Mouse (Mus musculus): Measurements from ENCODE around the gene Runx2. TPM values are rescaled to one million over a fixed set of nuclear protein-coding genes. Genes with fewer than 3 reads are reported as not detected.

The Runx2 gene
- polyA plus RNA-seq (2015; fragmentation: Nextera tagmentation; extraction: Ambion mirVana), result 0.41 and 0.78 TPM in 2 replicates

- H3K9me3 ChIP-seq (ENCODE audit: control insufficient read depth, low read length), result no peaks in the 10 kb centered on the region
- ATAC-seq, result no peak
- no peaks in the 10 kb centered on the region for H3K27me3 ChIP-seq (replicated peaks; ENCODE audit: control insufficient read depth, insufficient read depth, low read length)
- WGBS, result 41% methylated on average over 3 of the region's 3 CpGs
- H3K4me2 ChIP-seq (ENCODE audit: low read length), result no peak within 1 kb of the TSS
- H3K4me1 ChIP-seq (replicated peaks; ENCODE audit: control insufficient read depth, insufficient read depth, low read length), result no peaks in the 10 kb centered on the region
- no peak within 1 kb of the TSS for H3K27ac ChIP-seq (ENCODE audit: low read length)
- H3K36me3 ChIP-seq (ENCODE audit: control insufficient read depth, insufficient read depth), result no peaks in the 10 kb centered on the region
- H3K9ac ChIP-seq (replicated peaks; ENCODE audit: low read depth, low read length), result no peak within 1 kb of the TSS
- no peak within 1 kb of the TSS for H3K4me3 ChIP-seq (replicated peaks; ENCODE audit: low read length)
Observed at GRCm38 (mm10) chr17:44814508-44815175, at the start of gene Runx2. Gene Runx2 (minus strand): TSS chr17:44814797.

DNA sequence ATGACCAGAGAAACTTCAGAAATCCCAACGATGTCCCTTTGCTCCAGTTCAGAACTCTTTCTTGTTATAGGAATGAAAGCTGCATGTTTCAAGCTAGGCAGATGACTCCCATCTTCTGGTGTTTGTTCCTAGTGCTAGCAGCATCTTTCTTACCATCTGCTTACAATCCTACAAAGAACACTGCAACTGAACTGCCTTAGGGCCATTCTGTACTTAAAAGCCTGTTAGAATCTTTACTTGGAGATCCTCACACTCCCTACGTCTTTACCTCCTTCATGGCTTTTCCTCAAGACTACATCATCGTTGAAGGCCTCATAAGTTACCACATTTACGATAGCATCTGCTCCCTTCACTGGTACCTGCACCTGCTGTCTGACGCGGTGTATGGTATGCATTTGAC is 48.6 kb upstream of the Runx2 start:
- no peak for ATAC-seq
- H3K9ac ChIP-seq (replicated peaks; ENCODE audit: low read depth, low read length), result no peak overlapping the region
- WGBS, result 92% methylated on average over 6 of the region's 6 CpGs

DNA sequence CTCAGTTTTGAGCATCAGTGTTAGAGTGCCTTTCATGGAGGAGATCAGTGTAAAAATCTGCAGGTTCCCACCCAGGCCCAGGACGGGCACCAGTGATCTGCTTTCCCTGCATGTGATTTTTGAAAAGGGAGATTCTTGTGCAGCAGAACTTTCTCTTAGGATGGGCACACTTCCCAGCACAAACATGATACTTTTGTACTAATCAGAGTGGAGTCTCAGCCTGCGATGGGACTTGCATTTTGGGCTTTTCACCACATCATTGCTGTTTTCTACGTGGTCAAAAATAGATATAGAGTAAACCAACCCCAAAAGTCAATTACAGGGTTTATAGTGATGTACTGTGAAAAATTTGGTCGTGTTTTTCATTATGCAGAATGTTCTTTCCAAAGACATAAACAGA is 27.6 kb upstream of the Runx2 start:
- Histone ChIP-seq H3K4me1 (replicated peaks; ENCODE audit: control insufficient read depth, insufficient read depth, low read length) (no peaks in the 10 kb centered on the region), H3K27me3 (replicated peaks; ENCODE audit: control insufficient read depth, insufficient read depth, low read length) (no peaks in the 10 kb centered on the region), H3K9me3 (ENCODE audit: control insufficient read depth, low read length) (no peaks in the 10 kb centered on the region), H3K9ac (replicated peaks; ENCODE audit: low read depth, low read length) (no peak overlapping the region), H3K4me3 (replicated peaks; ENCODE audit: low read length) (no peak overlapping the region), H3K36me3 (ENCODE audit: control insufficient read depth, insufficient read depth) (no peaks in the 10 kb centered on the region), H3K27ac (ENCODE audit: low read length) (no peak overlapping the region; the same call in 1 of the 2 replicates), H3K4me2 (ENCODE audit: low read length) (no peak overlapping the region)
- ATAC-seq, result no peak
- WGBS, result 66% methylated on average over 4 of the region's 4 CpGs

More for the DNA sequence above, 48.6 kb upstream of the Runx2 start:
- no peaks in the 10 kb centered on the region for H3K9me3 ChIP-seq (ENCODE audit: control insufficient read depth, low read length)
- H3K4me1 ChIP-seq (replicated peaks; ENCODE audit: control insufficient read depth, insufficient read depth, low read length), result no peaks in the 10 kb centered on the region
- H3K27ac ChIP-seq (ENCODE audit: low read length), result no peak overlapping the region
- no peak overlapping the region for H3K4me3 ChIP-seq (replicated peaks; ENCODE audit: low read length)
- H3K4me2 ChIP-seq (ENCODE audit: low read length), result no peak overlapping the region
- no peaks in the 10 kb centered on the region for H3K27me3 ChIP-seq (replicated peaks; ENCODE audit: control insufficient read depth, insufficient read depth, low read length)
- H3K36me3 ChIP-seq (ENCODE audit: control insufficient read depth, insufficient read depth), result no peaks in the 10 kb centered on the region

- WGBS, result 86% methylated on average over 1 of the region's 1 CpGs
- Histone ChIP-seq H3K9me3 (ENCODE audit: control insufficient read depth, low read length) (no peaks in the 10 kb centered on the region), H3K4me2 (ENCODE audit: low read length) (no peak overlapping the region), H3K36me3 (ENCODE audit: control insufficient read depth, insufficient read depth) (no peaks in the 10 kb centered on the region), H3K4me3 (replicated peaks; ENCODE audit: low read length) (no peak overlapping the region), H3K9ac (replicated peaks; ENCODE audit: low read depth, low read length) (no peak overlapping the region), H3K27me3 (replicated peaks; ENCODE audit: control insufficient read depth, insufficient read depth, low read length) (no peaks in the 10 kb centered on the region), H3K4me1 (replicated peaks; ENCODE audit: control insufficient read depth, insufficient read depth, low read length) (no peaks in the 10 kb centered on the region), H3K27ac (ENCODE audit: low read length) (no peak overlapping the region)
- ATAC-seq, result no peak
Observed at GRCm38 (mm10) chr17:44831201-44831600, 16.6 kb upstream of the Runx2 start.

DNA sequence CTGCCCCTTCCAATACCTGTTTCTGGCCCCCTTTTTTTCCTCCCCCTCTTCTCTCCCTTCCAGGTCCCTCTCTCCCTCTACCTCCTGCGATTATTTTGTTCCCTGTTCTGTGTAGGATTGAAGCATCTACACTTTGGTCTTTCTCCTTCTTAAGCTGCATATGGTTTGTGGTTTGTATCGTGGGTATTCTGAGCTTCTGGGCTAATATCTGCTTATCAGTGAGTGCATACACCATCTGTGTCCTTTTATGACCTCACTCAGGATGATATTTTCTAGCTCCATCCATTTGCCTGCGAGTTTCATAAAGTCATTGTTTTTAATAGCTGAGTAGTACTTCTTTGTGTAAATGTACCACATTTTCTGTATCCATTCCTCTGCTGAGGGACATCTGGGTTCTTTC is 15.0 kb upstream of the Runx2 start:
- Histone ChIP-seq H3K9ac (replicated peaks; ENCODE audit: low read depth, low read length) (no peak overlapping the region), H3K27me3 (replicated peaks; ENCODE audit: control insufficient read depth, insufficient read depth, low read length) (no peaks in the 10 kb centered on the region), H3K9me3 (ENCODE audit: control insufficient read depth, low read length) (no peaks in the 10 kb centered on the region), H3K4me3 (replicated peaks; ENCODE audit: low read length) (no peak overlapping the region), H3K36me3 (ENCODE audit: control insufficient read depth, insufficient read depth) (no peaks in the 10 kb centered on the region), H3K27ac (ENCODE audit: low read length) (no peak overlapping the region), H3K4me1 (replicated peaks; ENCODE audit: control insufficient read depth, insufficient read depth, low read length) (no peaks in the 10 kb centered on the region), H3K4me2 (ENCODE audit: low read length) (no peak overlapping the region)
- no peak for ATAC-seq
- 96% methylated on average over 3 of the region's 3 CpGs for WGBS

GRCm38 (mm10) chr17:44827964-44828363 is 13.4 kb upstream of the Runx2 start:
- no peak for ATAC-seq
- 79% methylated on average over 4 of the region's 4 CpGs for WGBS
- no peaks in the 10 kb centered on the region for H3K4me1 ChIP-seq (replicated peaks; ENCODE audit: control insufficient read depth, insufficient read depth, low read length)
- H3K4me2 ChIP-seq (ENCODE audit: low read length), result no peak overlapping the region
- no peak overlapping the region for H3K27ac ChIP-seq (ENCODE audit: low read length)
- H3K9ac ChIP-seq (replicated peaks; ENCODE audit: low read depth, low read length), result no peak overlapping the region
- no peaks in the 10 kb centered on the region for H3K9me3 ChIP-seq (ENCODE audit: control insufficient read depth, low read length)
- no peaks in the 10 kb centered on the region for H3K27me3 ChIP-seq (replicated peaks; ENCODE audit: control insufficient read depth, insufficient read depth, low read length)
- H3K36me3 ChIP-seq (ENCODE audit: control insufficient read depth, insufficient read depth), result no peaks in the 10 kb centered on the region
- H3K4me3 ChIP-seq (replicated peaks; ENCODE audit: low read length), result no peak overlapping the region

DNA sequence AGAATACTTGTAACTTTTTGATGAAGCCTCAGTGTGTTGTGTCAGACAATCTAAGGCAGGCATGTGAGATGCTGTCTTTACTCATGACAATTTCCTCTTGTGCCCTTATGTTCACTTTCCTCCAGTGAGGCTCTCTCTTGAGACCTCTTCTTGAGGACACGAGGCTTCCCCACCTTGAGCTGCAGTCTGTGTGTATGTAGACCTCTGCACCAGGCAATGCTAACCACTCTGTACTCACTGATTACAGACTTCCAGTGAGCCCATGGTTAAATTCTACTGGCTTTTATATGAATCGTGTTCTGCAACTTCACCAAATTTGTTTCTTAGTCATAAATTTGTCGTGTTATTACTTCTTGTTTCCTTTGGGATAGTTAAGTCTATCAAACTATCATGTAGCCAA is 12.5 kb upstream of the Runx2 start:
- no peak overlapping the region for H3K4me3 ChIP-seq (replicated peaks; ENCODE audit: low read length)
- no peak overlapping the region for H3K27ac ChIP-seq (ENCODE audit: low read length)
- H3K4me2 ChIP-seq (ENCODE audit: low read length), result no peak overlapping the region
- ATAC-seq, result no peak
- no peaks in the 10 kb centered on the region for H3K27me3 ChIP-seq (replicated peaks; ENCODE audit: control insufficient read depth, insufficient read depth, low read length)
- H3K4me1 ChIP-seq (replicated peaks; ENCODE audit: control insufficient read depth, insufficient read depth, low read length), result no peaks in the 10 kb centered on the region
- no peak overlapping the region for H3K9ac ChIP-seq (replicated peaks; ENCODE audit: low read depth, low read length)
- no peaks in the 10 kb centered on the region for H3K36me3 ChIP-seq (ENCODE audit: control insufficient read depth, insufficient read depth)
- no peaks in the 10 kb centered on the region for H3K9me3 ChIP-seq (ENCODE audit: control insufficient read depth, low read length)
- 87% methylated on average over 3 of the region's 3 CpGs for WGBS

- no peak for ATAC-seq
- Histone ChIP-seq H3K4me1 (replicated peaks; ENCODE audit: control insufficient read depth, insufficient read depth, low read length) (no peaks in the 10 kb centered on the region), H3K27me3 (replicated peaks; ENCODE audit: control insufficient read depth, insufficient read depth, low read length) (no peaks in the 10 kb centered on the region), H3K9me3 (ENCODE audit: control insufficient read depth, low read length) (no peaks in the 10 kb centered on the region), H3K9ac (replicated peaks; ENCODE audit: low read depth, low read length) (no peak overlapping the region), H3K4me2 (ENCODE audit: low read length) (no peak overlapping the region), H3K27ac (ENCODE audit: low read length) (no peak overlapping the region), H3K36me3 (ENCODE audit: control insufficient read depth, insufficient read depth) (no peaks in the 10 kb centered on the region), H3K4me3 (replicated peaks; ENCODE audit: low read length) (no peak overlapping the region)
- 89% methylated on average over 5 of the region's 5 CpGs for WGBS
Observed at GRCm38 (mm10) chr17:44821940-44822339, 7.3 kb upstream of the Runx2 start.

DNA sequence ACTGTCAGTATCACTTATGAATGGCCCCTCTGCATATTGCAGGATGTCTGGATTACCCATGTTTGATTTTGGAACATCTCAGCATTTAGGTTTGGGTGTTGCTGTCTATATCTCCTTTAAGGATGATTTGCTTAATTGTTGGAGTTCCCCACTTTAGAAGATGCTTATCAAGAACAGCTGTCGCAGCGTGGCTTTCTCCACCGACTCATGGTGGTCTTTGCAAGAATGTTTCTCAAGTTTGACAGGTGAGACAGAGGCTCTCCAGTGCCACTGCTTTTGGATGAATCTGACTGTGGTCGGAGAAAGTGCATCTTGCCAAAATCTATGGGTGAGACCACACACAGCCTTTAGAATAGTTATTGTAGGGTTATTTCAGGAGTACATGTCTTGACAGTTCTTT is 5.2 kb upstream of the Runx2 start:
- H3K4me2 ChIP-seq (ENCODE audit: low read length), result no peak overlapping the region
- no peak overlapping the region for H3K9ac ChIP-seq (replicated peaks; ENCODE audit: low read depth, low read length)
- no peaks in the 10 kb centered on the region for H3K27me3 ChIP-seq (replicated peaks; ENCODE audit: control insufficient read depth, insufficient read depth, low read length)
- no peak overlapping the region for H3K4me3 ChIP-seq (replicated peaks; ENCODE audit: low read length)
- WGBS, result 53% methylated on average over 4 of the region's 4 CpGs
- H3K9me3 ChIP-seq (ENCODE audit: control insufficient read depth, low read length), result no peaks in the 10 kb centered on the region
- no peak for ATAC-seq
- no peaks in the 10 kb centered on the region for H3K36me3 ChIP-seq (ENCODE audit: control insufficient read depth, insufficient read depth)
- H3K27ac ChIP-seq (ENCODE audit: low read length), result no peak overlapping the region
- H3K4me1 ChIP-seq (replicated peaks; ENCODE audit: control insufficient read depth, insufficient read depth, low read length), result no peaks in the 10 kb centered on the region

GRCm38 (mm10) chr17:44818825-44819224 is 4.2 kb upstream of the Runx2 start:
- H3K27ac ChIP-seq (ENCODE audit: low read length), result no peak overlapping the region
- no peaks in the 10 kb centered on the region for H3K27me3 ChIP-seq (replicated peaks; ENCODE audit: control insufficient read depth, insufficient read depth, low read length)
- H3K4me3 ChIP-seq (replicated peaks; ENCODE audit: low read length), result no peak overlapping the region
- no peak overlapping the region for H3K4me2 ChIP-seq (ENCODE audit: low read length)
- ATAC-seq, result no peak
- no peaks in the 10 kb centered on the region for H3K4me1 ChIP-seq (replicated peaks; ENCODE audit: control insufficient read depth, insufficient read depth, low read length)
- no peaks in the 10 kb centered on the region for H3K36me3 ChIP-seq (ENCODE audit: control insufficient read depth, insufficient read depth)
- no peak overlapping the region for H3K9ac ChIP-seq (replicated peaks; ENCODE audit: low read depth, low read length)
- 86% methylated on average over 2 of the region's 2 CpGs for WGBS
- no peaks in the 10 kb centered on the region for H3K9me3 ChIP-seq (ENCODE audit: control insufficient read depth, low read length)
